Mouse (Mus musculus): ENCODE measurements around the gene Kifc5b.
A peak's percentile ranks its signal among the peaks of the same experiment; 100 is the strongest.
"Not testable (repeated sequence)": the region's sequence is repeated elsewhere in the genome, so short reads cannot be mapped to it uniquely, and the experiment has no call there.

Kifc5b gene

DNA sequence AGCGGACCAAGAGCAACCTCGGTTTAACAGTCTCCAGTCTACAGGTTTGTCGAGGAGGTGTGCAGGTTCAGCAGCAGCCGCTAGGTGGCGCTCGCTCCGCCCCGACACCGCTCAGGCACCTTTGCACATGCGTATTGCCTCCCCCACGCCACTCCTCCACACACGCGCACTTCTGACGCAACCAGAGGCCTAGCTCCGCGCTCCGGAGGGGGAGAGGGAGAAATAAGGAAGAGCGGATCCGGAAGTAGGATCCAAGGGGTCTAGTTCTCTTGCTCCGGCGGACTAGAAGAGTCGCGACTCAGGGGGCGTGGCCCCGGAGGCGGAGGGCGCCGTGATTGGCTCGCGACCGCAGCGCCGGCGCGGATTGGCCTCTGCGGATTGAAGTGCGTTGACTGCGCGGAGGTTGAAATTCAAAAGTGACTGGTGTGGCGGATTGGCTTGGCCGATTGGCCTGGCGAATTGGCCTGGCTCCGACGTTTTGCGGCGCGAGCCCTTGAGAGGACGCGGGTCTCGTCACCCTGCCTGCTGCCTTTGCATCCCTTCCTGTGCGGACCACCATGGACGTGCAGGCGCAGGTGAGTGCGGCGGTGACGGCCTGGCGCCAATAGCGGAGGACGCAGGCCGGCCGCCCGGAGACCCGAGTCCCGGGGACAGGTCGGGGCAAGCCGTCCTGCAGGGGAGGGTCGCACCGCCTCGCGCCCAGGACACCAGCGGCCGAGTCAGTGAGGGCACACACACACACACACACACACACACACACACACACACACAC, at the start of gene Kifc5b:
Gene Kifc5b, plus strand, starts transcription at position 381 of the 772 bp plus-strand sequence.
- DNase-seq, result peak; percentile 99

- no peak for DNase-seq
Measured at GRCm38 (mm10) chr17:26868756-26869155, 48.1 kb upstream of the Kifc5b start.

DNA sequence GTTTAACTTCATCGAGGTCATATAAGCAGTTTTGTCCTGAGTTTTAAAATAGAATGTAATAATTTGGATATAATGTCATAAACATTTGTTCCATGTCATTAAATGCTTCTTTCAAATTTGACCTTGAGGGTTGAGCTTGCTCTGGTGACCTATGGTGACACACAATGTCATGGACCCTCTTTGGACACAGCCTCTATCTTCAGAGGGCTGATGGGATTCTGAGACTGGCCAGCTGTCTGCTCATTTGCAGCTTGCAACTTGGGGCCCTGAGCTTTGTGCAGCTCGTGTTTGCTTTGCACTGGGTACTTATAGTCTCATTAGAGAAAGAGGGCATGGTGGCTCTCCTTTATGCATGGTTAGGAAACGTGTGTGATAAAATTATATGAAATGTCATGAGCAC, 44.0 kb upstream of the Kifc5b start:
- DNase-seq, result no peak

DNA sequence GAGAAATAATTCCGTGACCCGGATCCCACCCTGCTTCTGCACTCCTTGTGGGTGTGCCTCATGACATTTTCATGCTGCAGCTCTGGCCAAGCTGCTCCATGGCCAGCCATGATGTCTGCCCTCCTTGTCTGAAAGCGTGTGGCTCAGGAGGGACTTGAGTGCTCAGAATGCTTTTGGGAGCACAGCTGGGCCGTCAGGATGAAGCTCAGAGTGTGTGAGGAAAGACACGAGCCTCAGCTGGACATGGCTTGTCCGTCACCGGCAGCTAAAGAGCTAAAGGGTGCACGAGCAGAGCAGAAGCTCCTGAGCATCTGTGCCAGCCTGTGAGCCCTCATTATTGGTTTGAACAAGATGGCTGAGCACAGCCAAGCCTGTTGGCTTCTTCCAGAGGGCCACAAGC, 43.4 kb upstream of the Kifc5b start:
- DNase-seq, result no peak

GRCm38 (mm10) chr17:26874542-26874941, 42.3 kb upstream of the Kifc5b start:
- no peak for DNase-seq

DNA sequence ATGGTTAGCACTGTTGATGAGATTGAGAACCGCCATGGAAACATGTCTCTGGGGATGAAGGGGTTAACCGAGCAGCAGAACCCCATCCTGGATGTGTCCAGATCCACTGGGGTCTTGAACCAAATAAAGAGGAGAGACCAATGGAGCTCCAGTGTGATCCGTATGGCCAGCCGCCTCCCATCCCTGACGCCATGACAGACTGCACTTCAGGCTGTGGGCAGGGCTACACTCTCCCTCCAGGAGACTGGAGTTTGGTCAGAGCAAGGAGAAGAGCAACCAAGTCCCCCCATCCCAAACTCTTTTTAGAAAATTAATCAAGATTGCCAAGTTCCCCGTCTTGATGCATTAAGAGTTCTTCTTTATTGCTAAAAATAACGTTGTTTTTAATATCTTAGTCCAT, 39.0 kb upstream of the Kifc5b start:
- DNase-seq, result no peak

DNA sequence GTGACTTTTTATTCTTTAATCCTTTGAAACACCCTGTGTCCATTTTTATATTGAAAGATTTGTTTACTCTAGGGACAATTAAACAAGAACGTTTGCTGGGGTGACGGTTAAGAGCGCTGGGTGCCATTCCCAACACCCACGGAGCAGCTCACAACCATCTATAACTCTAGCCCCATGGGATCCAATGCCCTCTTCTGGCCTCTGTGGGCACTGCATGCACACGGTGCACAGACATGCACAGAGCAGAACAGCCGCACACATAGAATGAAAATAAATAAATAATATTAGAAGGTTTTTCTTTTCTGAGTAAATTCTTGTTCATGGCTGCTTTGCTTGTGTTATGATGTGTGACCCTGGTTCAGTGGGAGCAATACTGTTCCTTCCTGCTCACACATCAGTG, 37.7 kb upstream of the Kifc5b start:
- no peak for DNase-seq

DNA sequence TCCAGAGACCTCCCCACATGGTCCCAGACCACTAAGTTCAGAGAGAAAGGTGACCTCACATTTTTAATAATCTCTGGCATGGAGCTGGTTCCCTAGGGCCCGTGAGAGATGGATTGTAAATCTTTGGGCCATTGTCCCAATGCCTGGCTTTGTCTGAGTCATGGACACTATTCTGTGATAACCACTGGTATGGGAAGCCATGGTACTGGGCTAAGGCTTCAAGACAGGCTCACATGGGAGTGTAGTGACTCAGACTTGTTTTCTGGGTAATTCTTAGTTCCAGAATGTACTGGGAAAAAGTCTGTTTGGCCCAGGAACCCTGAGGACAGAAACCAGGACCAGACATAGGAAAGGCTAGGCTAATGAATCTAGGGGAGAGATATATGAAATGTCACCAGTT, 34.2 kb upstream of the Kifc5b start:
- DNase-seq, result no peak

DNA sequence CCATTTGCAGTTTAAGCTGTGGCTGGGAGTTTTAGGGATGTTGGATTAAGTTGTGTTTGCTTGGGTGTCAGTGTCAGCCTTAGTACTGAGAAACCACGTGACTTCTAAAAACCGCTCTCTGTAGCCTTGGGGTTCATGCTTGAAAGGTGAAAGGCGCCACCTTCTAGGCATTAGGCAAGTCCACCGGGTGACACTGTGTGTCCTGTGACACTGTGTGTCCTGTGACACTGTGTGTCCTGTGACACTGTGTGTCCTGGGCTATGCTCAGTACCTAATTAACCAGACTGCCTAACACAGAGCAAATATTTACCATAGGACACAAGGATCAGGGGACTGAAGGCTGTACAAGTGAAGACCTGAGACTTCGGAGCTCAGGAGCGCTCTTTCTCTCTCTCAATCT, 33.3 kb upstream of the Kifc5b start:
- DNase-seq, result no peak

- peak; percentile 57 for DNase-seq
Measured at GRCm38 (mm10) chr17:26884995-26885926, 31.6 kb upstream of the Kifc5b start.

GRCm38 (mm10) chr17:26886047-26886749, 30.7 kb upstream of the Kifc5b start:
- DNase-seq, result peak; percentile 71

GRCm38 (mm10) chr17:26887926-26888325, 29.0 kb upstream of the Kifc5b start:
- no peak for DNase-seq

DNA sequence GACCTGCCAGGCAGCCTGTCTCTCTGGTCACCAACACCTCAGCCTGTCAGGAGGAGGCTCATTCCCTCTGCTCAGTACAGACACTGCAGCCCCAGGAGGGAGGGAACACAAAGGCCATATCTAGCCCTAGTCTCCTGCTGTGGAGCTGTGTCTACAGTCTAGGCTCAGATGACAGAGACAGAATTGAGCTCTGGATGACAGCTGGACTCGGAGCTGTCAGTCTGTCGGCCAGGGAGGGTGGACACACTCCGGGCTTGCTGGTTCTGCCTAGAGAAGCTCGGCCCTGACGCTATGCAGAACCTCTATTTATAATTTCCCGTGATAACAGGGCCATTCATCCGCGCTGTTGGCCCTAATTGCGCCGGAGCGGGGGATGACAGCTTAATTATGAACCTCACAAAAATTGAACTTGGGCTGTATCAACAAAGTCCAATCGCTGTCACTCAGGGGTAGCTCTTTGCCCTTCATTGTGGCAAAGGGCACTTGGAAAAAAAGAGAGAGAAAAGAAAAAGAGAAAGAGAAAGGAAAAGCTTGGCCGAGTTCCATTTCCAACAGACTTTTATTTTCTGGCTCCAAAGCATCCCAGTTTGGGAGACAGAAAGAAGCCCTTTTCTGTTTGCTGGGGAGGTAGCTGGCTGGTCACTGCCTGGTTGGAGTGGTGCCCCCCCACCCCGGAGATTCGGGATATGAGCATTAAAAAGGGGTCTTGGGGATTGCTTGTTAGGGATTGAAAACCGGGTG, 24.1 kb upstream of the Kifc5b start:
- no peak for DNase-seq

- DNase-seq, result no peak
Measured at GRCm38 (mm10) chr17:26893492-26893891, 23.4 kb upstream of the Kifc5b start.

- DNase-seq, result no peak
Measured at GRCm38 (mm10) chr17:26894342-26894741, 22.5 kb upstream of the Kifc5b start.

DNA sequence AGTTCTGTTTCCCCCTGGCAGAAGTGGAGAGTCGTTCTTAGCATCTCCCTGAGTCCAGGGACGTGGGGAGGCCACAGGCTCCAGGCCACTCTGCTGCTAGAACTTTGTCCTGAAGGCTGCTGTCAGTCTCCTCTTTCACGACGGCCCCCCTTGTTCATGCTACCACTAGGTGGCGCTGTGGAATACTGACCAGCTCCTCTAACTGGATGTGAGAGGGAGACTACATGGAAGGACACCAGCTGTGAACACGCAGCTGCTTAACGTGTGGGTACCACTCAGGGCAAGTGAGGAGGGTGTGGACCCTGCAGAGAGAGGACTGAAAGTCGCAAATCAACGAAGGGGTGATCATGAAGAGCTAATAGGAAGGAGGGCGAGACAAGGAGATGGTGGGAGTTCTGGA, 21.3 kb upstream of the Kifc5b start:
- DNase-seq, result peak; percentile 53

DNA sequence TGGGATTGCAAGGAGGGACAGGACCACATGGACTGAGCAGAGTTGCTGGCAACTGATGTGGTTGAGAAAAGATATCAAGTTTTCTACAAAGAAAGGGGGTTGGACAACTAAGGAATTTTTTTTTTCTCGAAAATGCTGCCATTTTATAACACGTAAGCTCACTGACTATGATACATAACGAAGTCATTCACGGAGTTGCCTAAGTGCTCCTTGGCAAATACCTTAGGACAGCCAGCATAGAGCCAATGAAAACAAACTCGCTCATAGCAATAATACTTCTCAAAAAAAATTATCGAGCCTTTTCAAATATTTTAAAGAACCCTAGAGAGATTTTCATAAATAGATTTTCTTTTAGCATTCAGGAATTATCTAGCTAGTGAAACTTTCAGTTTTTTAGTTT, 16.0 kb upstream of the Kifc5b start:
- DNase-seq, result no peak

GRCm38 (mm10) chr17:26904320-26904719, 12.6 kb upstream of the Kifc5b start:
- DNase-seq, result no peak

DNA sequence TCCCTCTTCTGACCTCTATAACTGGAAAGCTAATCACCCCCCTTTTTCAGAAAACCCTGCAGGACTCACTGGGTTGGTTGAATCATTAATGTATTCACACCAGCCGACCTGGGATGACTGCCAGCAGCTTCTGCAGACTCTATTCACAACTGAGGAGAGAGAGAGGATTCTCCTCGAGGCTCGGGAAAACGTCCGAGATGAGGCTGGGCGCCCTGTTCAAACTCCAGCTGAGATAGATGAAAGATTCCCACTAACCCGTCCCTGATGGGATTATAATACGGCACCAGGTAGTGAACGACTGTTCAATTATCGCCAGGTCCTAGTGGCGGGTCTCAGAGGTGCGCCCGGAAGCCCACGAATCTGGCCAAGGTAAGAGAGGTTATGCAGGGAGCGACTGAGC, 9.4 kb upstream of the Kifc5b start:
- DNase-seq, result peak; percentile 65

DNA sequence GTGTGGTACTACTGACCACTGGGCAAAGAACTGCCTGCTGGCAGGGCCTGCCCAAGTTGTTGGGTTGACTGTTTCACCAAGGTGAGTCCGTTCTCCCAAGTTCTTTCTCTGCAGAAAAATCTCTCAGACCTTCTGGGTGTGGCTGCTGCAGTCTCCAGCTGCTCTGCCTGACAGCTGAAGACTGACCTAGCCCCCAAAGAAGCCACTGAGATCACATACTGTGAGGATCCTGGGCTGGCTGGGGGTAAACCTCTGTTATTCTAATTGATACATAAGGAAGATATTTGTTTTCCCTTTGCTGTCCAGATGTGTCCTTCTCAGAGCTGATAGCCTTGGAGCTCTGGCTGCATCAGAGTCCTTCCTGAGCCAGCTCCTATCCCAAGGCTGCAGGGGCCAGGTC, 1.6 kb upstream of the Kifc5b start:
- no peak for DNase-seq

DNA sequence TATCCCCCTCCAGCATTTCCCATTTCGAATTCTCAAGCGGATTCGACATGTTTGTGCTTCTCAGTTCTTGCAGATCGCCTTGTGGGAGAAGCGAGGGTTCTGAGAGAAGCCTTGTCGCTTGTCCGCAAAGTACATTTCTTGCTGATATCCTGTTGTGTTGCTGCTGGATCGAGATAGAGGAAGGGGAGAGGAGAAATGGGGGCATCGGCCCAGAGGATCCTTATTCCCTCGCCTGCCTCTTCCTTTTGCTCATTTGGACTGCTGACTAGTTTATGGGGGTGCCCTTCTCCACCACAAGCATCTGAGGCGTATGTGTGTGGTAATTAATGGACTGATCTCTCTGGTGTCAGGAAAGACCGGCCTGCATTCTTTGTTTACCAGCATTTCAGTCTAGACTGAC, 669 bp downstream of the Kifc5b start:
- not testable (repeated sequence) for DNase-seq

DNA sequence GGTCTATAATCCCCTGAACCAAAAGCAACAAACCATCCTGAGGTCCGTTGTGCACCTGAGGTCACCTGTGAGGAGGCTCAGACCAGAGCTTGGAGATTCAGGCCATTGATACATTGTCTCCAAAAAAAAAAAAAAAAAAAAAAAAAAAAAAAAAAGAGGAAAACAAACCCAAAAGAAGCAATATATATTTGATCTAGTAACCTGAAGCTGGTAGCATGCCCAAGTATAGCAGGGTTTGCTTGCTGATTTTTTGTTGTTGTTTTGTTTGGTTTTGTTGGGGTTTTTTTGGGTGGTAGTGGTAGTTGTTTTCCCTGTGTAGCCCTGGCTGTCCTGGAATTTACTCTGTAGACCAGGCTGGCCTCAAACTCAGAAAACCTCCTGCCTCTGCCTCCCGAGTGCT, 1.5 kb downstream of the Kifc5b start:
- DNase-seq, result no peak

GRCm38 (mm10) chr17:26919516-26919915, 2.6 kb downstream of the Kifc5b start:
- DNase-seq, result peak; percentile 49
